Mouse (Mus musculus) right cerebral cortex, postnatal 14 days (tissue): ENCODE measurements around the gene Defb21.

ENCODE experiments used
- DNase-seq: peaks from one replicate; pipeline ENCODE4 v3.0.0; 2022

Gene Defb21

DNA sequence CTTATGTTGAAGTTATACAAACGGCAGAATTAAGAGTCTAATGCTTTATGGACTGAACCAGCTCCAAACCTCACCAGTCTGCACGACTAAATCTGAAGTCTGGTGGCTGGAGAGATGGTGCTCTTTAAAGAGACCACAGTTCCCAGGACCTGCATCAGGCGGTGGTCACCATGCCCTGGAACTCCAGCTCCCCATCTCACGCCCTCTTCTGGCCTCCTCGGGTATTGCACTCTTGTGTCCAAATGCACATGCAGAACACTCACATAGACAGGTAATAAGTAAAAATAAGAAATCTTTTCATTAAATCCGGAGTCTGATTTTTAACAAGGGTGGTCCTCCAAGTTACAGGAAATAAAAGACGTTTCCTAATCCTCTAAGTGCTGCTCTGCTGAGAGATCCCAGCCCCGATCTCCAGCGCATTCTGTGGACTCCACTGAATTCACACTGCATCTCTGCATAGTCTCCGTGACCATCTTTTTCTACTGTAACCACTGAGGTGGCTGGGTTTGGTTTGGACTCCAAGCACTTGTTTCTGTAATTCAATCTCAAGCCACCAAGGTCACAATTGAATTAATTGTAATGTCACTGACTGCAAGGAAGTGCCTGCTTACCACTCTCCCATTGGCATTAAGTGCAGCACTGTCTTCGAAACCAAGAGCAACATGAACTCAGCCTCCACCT, at the start of gene Defb21:
Defb21 (plus strand) TSS at position 631 of the 681 bp plus-strand sequence.
- DNase-seq, result no peak

GRCm38 (mm10) chr2:152539944-152540710, 32.4 kb upstream of the Defb21 start, which contains the start of gene Defb29:
TSS of gene Defb29 (minus strand) at chr2:152540098.
- no peak for DNase-seq

DNA sequence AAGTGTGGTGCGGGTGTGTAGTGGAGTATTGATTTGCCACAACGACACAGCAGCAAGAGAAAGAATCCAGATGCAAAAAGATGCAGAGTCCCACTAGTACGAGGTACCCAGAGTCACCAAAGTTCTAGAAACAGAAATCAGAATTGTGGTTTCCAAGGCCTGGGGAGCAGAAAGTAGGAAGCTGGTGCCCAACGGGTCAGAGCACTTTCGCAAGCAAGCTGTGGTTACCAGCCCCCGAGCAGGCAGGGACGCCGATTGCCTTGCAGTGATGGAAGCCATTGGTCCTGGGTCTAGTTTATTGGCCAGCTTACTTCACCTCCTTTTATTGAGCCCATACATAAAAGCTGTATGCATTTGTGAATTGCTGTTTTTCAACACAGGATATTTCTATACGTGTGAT, 30.6 kb upstream of the Defb21 start:
- DNase-seq, result no peak

DNA sequence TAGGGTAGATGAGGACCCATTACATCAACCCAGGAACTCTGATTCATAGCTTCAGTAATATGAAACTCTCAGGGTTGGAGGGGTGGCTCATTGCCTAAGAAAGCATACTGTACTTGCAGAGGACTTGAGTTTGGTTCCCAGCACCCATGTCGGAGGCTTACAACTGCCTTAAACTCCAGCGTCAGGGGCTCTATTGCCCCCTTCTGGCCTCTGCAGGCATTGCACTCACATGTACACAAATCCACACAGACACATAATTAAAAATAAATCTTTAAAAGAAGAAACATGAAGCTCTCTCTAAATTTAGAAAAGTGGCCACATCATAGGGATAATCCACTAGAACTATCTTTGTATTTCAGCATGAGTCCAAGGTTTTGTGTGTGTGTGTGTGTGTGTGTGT, 29.6 kb upstream of the Defb21 start:
- no peak for DNase-seq

DNA sequence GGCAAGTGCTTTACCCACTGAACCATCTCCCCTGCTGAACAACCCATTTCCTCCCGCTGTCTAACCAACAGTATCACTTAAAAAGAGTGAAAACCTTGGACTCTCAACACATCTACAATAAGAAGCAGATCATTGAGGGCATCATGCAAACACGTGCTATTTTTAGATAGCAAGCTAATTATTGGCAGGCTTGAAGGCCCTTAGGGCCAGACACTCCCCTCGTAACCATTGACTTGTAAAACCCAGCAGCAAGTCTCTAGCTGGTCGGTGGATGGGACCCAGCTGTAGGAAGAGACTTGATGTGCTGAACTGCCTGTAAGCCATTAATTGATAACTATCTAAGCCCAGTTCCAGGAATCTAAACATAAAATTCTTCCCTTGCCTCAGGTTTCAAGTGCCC, 29.1 kb upstream of the Defb21 start:
- no peak for DNase-seq

DNA sequence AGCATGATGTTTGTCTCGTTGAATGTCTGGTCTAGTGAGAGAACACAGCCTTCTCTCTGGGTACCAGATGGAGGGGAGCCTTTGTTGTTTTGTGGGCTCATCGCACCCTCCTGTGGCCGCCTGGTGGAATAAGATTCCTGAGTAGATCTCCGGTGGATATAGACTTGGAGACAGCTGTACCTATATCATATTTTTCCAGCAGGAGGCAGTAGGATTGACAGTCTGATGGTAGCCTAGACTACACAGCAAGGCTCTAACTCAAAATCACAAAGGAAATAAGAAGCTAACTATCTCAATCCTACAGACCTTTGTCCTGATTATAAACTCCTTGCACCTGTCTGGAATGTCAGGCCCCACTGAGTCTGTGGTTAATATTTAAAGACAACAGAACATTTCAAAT, 27.9 kb upstream of the Defb21 start:
- peak; percentile 54 for DNase-seq

DNA sequence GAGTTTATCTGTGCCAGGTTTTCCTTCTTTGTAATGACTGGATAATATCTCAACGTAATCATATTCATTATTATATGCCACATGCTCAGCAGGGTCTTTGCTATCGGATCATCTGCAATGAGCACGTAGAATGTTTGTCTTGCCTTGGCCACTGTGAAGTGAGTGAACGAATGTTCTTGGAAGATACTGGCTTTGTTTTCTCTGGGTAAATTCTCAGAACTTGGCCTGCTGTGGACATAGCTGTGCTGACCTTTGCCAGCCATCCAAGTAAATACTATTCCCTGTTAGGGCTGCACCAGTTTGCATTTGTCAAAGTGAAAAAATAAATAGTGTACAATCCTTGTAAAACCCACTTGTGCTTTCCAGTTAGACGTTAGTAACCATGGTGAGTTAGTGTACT, 24.4 kb upstream of the Defb21 start:
- no peak for DNase-seq

DNA sequence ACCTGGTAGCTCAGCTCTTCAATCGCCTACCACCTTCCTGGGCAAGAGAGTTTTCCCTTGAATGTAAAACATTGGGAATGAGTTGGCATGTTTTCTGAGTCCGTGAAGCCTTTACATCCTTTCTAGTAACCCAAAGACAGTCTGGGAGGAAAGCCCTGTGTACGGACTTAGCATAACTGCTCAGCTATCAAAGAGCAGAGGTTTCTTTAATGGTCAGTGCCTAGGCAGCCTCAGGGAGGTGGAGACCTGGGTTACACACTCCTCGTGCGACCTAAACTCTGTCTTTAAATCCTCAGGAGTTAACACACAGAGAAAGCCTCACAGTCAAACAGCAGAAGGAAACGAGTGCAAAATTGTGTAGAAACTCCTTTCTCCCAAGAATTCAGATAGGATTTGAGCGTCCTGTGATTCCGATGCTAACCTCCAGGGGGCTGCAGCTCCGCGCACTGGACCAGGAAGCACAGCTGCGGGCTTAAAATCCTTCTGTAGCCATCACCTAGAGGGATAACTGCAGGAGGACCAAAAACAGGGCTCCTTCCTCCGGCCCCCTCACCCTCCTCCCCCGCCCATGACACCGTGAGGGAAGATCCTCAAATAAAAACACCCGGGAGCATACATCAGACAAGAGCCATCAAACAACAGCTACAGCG, 18.6 kb upstream of the Defb21 start:
- DNase-seq, result peak; percentile 76

DNA sequence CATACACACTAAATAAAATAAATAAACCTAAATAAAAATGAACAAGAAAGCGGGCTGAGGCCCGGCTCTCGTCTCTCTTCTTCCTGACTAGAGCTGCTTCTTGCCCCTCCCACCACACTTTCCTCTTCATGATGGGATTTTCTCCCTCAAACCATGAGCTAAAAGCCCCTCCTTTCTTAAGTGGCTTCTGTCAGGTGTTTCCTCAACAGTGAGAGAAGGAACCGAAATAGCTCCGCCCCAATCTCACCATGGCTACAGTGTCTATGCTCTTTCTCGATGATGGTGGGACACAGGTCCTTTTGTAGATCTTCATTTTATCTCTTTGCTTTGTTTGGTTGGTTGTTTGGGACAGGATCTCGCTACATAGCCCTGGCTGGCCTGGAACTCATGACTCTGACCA, 15.9 kb upstream of the Defb21 start:
- no peak for DNase-seq

DNA sequence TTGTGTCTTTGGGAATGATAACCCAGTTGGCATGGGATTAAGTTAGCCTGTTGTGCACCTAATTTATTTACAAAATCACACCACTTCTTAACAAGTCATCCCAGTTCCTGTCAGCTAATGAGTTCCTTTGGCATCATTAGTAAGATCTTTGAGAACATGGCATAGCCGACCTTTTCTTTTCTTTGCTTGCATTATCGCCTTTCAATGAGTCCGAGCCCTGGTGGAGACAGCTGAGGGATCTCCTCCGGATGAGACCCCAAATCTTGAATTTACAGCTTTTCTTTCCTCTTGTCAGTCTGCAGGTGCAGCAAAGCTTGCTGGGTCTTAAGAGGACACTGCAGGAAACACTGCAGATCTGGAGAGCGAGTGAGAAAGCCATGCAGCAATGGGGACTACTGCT, 3.5 kb upstream of the Defb21 start, which contains the start of gene Gm17416:
Gm17416 (plus strand) TSS at position 301 of the 400 bp plus-strand sequence.
- no peak for DNase-seq

DNA sequence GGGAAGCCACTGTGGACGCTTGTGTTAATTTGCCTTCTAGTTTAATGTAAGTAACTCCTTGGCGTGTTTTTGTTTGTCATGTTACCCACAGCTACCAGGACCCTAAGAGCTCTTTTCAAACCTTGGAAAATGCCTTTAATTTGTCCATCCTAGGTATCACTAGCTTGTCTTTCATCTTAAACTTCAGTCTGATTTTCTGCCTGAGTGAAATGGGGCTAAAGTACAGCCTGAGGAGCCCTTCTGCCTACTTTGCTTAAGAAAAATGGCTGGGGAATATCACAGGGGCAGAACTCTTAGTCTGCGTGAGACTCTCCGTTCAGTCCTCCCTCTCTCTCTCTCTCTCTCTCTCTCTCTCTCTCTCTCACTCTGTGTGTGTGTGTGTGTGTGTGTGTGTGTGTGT, 2.7 kb upstream of the Defb21 start:
- no peak for DNase-seq

GRCm38 (mm10) chr2:152570313-152570712, 2.2 kb upstream of the Defb21 start:
- no peak for DNase-seq

DNA sequence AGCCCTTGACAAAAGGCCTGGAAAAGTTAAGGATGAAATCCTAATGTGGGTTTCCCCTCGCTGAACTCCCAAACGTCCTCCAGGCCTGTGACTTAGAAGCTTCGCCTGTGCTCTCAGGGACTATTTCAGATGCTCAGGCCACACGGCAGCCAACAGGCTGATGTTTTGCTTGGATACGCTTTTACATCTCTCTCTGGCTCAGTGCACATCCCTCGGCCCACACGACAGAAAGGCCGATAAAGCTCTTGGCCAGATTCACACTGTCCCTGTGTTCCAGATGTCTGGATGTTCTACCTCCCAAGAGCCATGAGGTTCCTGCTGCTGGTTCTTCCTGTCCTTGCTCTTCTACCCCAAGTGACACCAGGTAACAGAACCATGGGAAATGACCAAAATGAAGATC, 940 bp downstream of the Defb21 start:
- no peak for DNase-seq

DNA sequence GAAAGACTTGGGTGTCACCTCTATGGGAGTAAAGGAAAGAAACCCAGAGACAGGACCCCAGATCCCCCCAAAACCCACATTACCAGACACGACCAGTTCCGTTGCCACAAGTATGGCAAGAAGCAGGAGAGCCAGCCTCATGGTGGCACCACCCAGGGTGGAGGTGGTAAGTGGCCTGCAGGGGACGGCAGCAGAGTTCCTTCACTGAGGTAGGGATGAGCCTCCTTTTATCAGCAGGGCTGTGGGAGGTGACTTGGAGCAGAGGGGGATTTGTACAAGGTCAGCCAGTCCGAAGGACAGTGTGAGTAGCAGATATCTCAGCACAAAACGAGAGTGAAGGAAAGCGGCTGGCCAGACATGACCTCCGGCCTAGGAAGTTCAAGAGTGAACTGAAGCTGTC, 7.6 kb downstream of the Defb21 start, which contains the start of gene Defb19:
Defb19 (minus strand) TSS at position 206 of the 400 bp plus-strand sequence.
- no peak for DNase-seq

DNA sequence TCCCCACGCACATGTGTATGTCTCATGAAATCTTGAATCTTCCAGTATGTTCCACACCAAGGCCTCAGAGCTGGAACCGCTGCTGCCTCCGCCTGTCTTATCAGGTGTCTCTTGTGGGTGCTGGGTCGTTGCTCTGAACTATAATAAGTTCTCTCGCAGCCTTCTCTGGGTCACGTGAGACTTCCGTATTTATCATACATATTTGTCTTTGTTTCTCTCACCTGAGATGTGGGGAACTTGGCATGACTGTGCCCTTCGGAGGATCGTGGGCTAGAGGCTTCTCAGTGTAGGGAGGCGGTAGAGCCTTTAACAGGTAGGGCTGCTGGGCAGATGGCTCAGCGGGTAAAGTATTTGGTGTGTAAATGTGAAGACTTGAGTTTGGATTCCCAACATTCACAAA, 8.1 kb downstream of the Defb21 start:
- DNase-seq, result no peak

DNA sequence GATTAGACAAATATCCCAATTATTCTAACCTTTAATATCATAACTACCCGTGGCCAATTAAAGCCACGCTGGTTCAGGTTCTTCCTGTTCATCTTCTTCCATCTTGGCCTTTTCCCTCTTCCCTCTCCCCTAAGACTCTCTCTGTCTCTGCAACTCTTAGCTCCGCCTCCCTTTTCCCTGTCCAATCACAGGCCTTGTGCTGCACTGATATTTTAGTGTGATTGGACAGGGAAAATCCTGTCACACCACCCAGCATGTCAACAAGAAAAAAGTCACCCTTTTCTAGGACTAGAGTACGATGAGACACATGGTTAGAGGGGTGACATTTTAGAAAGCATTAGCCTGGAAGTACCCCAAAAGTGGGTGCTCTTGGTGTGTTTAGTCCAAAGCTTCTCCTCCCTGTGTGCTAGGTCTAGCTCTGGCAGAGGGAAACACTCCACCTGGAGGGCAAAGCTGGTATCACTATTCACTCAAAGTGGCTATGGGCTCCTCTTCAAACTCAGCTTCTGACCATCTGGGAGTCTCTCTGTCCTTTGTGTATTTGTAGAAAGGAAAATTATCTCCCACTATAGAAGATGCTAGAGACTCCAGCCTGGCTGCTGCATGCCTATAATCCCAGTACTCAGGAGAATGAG, 14.5 kb downstream of the Defb21 start:
- DNase-seq, result no peak

GRCm38 (mm10) chr2:152588450-152588849, 15.9 kb downstream of the Defb21 start:
- DNase-seq, result no peak

DNA sequence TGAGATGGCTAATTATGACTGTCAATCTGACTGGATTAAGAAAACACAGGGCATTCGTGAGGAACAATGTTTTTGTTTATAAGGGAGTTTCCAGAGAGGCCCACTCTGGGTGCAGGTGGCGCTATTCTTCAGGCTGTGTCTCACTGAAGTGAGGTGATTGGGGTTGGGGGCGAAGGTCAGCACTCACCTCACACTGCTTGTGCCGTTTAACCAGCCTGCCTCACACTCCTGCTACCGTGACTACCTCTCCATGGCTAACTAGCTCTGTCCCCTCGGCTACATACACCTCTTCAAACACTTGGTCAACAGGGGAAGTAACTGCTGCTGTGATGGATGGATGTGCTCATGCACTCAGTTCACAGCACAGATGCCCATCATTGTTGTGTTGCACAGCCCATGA, 16.5 kb downstream of the Defb21 start:
- DNase-seq, result no peak

GRCm38 (mm10) chr2:152599299-152599698, 26.8 kb downstream of the Defb21 start, which contains the start of gene Defb45:
TSS of gene Defb45 (minus strand) at chr2:152599399.
- DNase-seq, result no peak

GRCm38 (mm10) chr2:152600076-152600475, 27.5 kb downstream of the Defb21 start:
- no peak for DNase-seq

GRCm38 (mm10) chr2:152601275-152601960, 28.9 kb downstream of the Defb21 start:
- DNase-seq, result no peak

DNA sequence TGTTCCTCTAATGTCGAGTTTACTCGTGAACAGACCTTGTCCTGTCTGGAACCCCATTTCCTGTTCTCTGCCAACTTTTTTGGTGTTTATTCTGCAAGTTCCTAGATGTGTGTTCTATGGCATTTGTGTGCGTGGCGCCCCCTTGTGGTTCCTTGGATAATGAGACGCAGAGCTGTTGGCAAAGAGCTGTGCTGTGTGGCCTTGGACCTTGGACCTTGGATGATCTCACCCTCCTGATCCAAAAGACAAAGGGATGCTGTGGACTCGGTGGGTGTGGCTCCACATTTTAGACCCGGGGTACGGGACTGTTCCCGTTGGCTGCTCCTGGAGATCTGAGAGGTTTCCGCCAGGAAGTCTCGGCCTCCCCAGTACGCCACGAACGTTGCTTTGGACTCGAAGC, 31.5 kb downstream of the Defb21 start, which contains the start of gene Defb36:
Defb36 (plus strand) TSS at position 271 of the 400 bp plus-strand sequence.
- peak; percentile 27 for DNase-seq
